Mouse (Mus musculus): ENCODE results near the gene Synj2. TPM values are rescaled to one million over a fixed set of nuclear protein-coding genes. Genes with fewer than 3 reads are reported as not detected.

The Synj2 gene
- total RNA-seq, 1 experiment from 2014 or later: 10.3 TPM

GRCm38 (mm10) chr17:5970298-5970821 is 29.3 kb downstream of the Synj2 start:
- ATAC-seq (replicated peaks; ENCODE audit: low read depth, poor library complexity, severe bottlenecking): no peak

- ATAC-seq (replicated peaks; ENCODE audit: low read depth, poor library complexity, severe bottlenecking): no peak
These were observed 32.5 kb downstream of the Synj2 start for GRCm38 (mm10) chr17:5973536-5973935.

- ATAC-seq (replicated peaks; ENCODE audit: low read depth, poor library complexity, severe bottlenecking): peak; percentile 80
These were observed 34.3 kb downstream of the Synj2 start for GRCm38 (mm10) chr17:5975099-5975977.

GRCm38 (mm10) chr17:5976221-5977055 is 35.4 kb downstream of the Synj2 start:
- ATAC-seq (replicated peaks; ENCODE audit: low read depth, poor library complexity, severe bottlenecking): peak; percentile 38

GRCm38 (mm10) chr17:5977056-5977920 is 36.2 kb downstream of the Synj2 start:
- ATAC-seq (replicated peaks; ENCODE audit: low read depth, poor library complexity, severe bottlenecking): no peak

- ATAC-seq (replicated peaks; ENCODE audit: low read depth, poor library complexity, severe bottlenecking): no peak
These were observed 36.9 kb downstream of the Synj2 start for GRCm38 (mm10) chr17:5977921-5978504.

GRCm38 (mm10) chr17:5978505-5979077 is 37.5 kb downstream of the Synj2 start:
- ATAC-seq (replicated peaks; ENCODE audit: low read depth, poor library complexity, severe bottlenecking): no peak

DNA sequence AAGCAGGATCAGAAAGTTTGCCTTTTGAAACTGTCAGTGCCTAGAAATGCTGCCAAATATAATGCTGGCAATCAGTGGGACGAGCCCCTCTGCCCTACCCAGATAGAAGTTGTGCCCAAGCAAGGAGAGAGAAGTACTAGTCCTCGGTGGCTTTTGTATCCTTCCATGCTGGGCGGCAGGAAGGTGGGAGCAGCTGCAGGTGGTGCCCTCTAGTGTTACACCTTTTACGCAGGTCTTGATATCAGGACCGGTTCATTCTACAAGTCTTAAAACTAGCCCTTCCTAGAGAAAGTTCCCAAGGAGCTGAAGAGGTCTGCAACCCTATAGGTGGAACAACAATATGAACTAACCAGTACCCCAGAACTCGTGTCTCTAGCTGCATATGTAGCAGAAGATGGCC is 39.8 kb downstream of the Synj2 start:
- no peak for ATAC-seq (replicated peaks; ENCODE audit: low read depth, poor library complexity, severe bottlenecking)

GRCm38 (mm10) chr17:5983150-5983549 is 42.1 kb downstream of the Synj2 start:
- no peak for ATAC-seq (replicated peaks; ENCODE audit: low read depth, poor library complexity, severe bottlenecking)

- ATAC-seq (replicated peaks; ENCODE audit: low read depth, poor library complexity, severe bottlenecking): no peak
These were observed 42.8 kb downstream of the Synj2 start for GRCm38 (mm10) chr17:5983901-5984300.

DNA sequence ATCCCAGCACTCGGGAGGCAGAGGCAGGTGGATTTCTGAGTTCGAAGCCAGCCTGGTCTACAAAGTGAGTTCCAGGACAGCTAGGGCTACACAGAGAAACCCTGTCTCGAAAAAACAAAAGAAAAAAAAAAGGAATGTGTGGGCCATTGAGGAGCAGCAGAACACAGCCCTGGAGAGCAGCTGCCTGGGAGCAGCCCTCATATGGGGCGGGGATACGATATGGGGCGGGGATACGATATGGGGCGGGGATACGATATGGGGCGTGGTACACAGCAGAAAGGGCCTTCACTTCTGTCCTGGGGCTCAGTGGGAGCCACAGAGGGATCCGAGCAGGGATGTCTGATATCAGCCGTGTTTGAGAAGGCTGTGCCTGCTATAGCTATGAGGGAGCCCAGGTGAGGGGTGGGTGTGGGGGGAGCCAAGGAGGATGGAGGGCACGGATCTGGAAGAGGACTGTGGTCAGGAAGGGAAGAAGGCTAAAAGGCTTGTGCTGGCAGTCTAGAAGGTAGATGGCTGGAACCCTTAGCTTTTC is 43.7 kb downstream of the Synj2 start:
- no peak for ATAC-seq (replicated peaks; ENCODE audit: low read depth, poor library complexity, severe bottlenecking)

GRCm38 (mm10) chr17:5985271-5985670 is 44.2 kb downstream of the Synj2 start:
- no peak for ATAC-seq (replicated peaks; ENCODE audit: low read depth, poor library complexity, severe bottlenecking)

DNA sequence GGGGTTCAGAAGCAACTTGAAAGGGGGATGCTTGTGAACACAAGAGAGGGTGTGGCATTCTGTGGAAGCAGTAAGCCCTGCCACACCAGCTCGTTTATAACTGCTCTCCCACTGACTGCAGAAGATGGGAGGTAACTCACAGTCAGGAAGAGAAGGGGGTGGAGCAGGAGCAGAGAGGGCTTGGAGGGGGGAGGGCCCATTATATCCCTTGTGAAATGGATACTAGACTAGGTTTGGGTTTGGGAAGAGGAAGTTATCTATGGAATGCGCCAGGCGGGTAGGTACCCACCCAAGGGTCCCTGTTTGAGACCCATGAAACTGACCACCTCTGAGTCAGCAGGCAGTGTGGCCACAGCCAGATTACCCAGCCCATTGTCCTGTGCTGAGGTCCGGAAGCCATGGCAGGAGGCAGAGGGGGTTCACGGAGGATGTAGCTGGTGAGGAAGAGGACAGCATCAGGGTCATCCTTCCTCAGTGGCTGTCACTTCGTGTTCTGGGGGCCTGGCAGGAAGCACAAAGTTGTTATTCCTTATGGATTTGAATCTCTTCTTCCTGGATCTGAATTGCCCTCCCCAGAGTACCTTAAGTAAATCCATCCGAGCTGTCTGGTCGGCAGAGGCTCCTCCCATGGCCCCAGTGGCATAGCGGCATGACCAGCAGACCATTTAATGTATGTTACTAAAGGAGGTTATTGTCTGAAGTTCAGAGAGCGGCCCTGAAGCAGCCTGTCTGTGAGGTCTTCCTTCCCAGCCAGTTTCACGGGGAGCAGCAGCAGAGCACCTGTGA is 46.4 kb downstream of the Synj2 start:
- ATAC-seq (replicated peaks; ENCODE audit: low read depth, poor library complexity, severe bottlenecking): no peak

DNA sequence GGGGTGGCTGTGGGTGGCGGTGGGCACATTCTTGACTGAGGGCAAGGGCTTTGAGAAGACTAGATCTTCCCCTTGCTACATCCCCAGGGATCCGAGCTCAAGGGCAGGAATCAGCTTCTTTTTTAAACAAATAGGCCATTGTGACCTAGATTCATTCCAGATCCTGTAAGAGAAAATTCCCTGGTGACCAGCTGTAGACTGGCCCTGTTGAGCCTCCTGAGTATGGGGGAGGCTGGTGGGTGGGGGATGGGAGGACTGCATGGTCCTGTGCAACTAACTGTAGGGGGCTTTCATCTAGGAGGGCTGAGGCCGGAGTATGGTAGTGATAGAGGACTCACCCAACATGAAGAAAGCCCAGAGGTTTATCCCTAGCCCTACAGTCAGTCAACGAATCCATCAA is 47.0 kb downstream of the Synj2 start:
- no peak for ATAC-seq (replicated peaks; ENCODE audit: low read depth, poor library complexity, severe bottlenecking)

DNA sequence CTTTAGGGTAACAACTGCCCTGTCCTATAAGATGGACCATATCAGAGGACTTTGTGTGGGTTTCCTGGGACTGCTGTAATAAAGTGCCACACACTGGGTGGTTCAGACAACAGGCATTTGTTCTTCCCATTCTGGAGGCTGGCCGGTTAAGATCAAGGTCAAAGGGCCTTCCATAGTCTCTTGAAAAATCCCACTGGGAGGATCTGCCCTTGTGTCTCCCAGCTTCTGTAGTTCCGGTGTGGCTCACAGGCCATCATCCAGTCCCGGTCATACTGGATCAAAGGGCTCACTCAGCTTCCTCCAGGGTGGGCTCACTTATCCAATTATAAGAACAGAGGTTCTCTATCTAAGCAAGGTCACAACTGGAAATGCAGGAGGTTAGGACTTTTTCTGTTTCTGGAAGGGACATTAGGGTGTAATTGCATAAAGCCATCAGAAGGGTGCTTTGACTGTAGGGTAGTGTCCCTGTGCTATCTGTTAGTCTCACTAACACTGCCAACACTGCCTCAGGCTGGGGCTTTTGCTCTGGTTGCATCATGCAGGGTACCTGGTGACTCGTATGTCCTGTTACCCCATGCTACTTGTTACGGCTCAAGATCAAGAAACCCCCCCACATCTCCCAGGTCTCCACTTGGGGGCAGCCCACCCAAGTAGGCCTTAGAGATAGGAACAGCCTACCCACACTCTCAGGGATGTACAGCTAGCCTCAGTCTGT is 51.9 kb downstream of the Synj2 start:
- ATAC-seq (replicated peaks; ENCODE audit: low read depth, poor library complexity, severe bottlenecking): 0 out of 2 replicates have a peak, but pooled peaks have one; percentile 36

- ATAC-seq (replicated peaks; ENCODE audit: low read depth, poor library complexity, severe bottlenecking): no peak
These were observed 52.6 kb downstream of the Synj2 start for GRCm38 (mm10) chr17:5993581-5994260.

GRCm38 (mm10) chr17:5994606-5995005 is 53.5 kb downstream of the Synj2 start:
- no peak for ATAC-seq (replicated peaks; ENCODE audit: low read depth, poor library complexity, severe bottlenecking)
